Mouse (Mus musculus) natural killer cell, adult 2 months (primary cell): Measurements from ENCODE around the gene Gm29276.
"Not testable (repeated sequence)": the region's sequence is repeated elsewhere in the genome, so short reads cannot be mapped to it uniquely, and the experiment has no call there.

Experiments
- DNase-seq, 2 experiments: peaks; one replicate each; pipeline ENCODE4 v3.0.0; 2022; ENCODE audit warnings: low spot score in 2 of 2

The Gm29276 gene

DNA sequence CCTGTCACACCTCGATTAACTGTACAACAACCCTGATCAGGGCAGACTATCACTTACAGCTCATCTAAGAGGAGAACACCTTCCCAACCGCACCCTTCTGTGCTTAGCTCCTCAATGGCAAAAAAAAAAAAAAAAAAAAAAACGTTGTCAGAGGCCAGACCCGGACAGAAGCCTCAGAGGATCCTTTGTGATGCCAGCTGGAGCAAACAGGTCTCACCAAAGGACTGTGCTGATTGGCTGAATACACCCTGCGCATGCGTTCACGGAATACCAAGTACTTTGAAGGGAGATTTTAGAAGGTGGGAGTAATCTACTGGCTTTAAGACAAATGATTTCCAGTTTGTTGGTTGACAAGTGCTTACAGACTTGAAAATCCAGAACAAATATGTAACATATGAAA is at the start of gene Gm29276:
Gene Gm29276, minus strand, starts transcription at position 101 of the 400 bp plus-strand sequence.
- DNase-seq, result not testable (repeated sequence)
